Mouse (Mus musculus): ENCODE measurements around the gene Hemgn. TPM values are rescaled to one million over a fixed set of nuclear protein-coding genes. Genes with fewer than 3 reads are reported as not detected.

The Hemgn gene
- polyA plus RNA-seq, 1 experiment: 152 TPM

- Histone ChIP-seq H3K4me3 (replicated peaks; ENCODE audit: control insufficient read depth, low read depth, low read length) (no peak overlapping the region), H3K27ac (ENCODE audit: control insufficient read depth, insufficient read depth, low read depth, low read length, poor library complexity) (no peak overlapping the region), H3K4me1 (ENCODE audit: control insufficient read depth, insufficient read depth, low read length) (no peaks in the 10 kb centered on the region)
- 8% methylated on average over 41 of the region's 41 CpGs for WGBS
- TF ChIP-seq CTCF (IDR thresholded peaks at IDR 0.05; ENCODE audit: control insufficient read depth, insufficient read depth, low read length) (no peak), POLR2A (IDR thresholded peaks at IDR 0.05; ENCODE audit: borderline replicate concordance, control insufficient read depth, low read depth, low read length) (no peak)
Observed at GRCm38 (mm10) chr4:46347580-46348515, 65.5 kb downstream of the Hemgn start.

- TF ChIP-seq POLR2A (IDR thresholded peaks at IDR 0.05; ENCODE audit: borderline replicate concordance, control insufficient read depth, low read depth, low read length) (no peak), CTCF (IDR thresholded peaks at IDR 0.05; ENCODE audit: control insufficient read depth, insufficient read depth, low read length) (no peak)
- WGBS: 15% methylated on average over 4 of the region's 4 CpGs
- Histone ChIP-seq H3K4me3 (replicated peaks; ENCODE audit: control insufficient read depth, low read depth, low read length) (no peak overlapping the region), H3K27ac (ENCODE audit: control insufficient read depth, insufficient read depth, low read depth, low read length, poor library complexity) (no peak overlapping the region), H3K4me1 (ENCODE audit: control insufficient read depth, insufficient read depth, low read length) (no peaks in the 10 kb centered on the region)
Observed at GRCm38 (mm10) chr4:46347141-46347540, 66.2 kb downstream of the Hemgn start.

DNA sequence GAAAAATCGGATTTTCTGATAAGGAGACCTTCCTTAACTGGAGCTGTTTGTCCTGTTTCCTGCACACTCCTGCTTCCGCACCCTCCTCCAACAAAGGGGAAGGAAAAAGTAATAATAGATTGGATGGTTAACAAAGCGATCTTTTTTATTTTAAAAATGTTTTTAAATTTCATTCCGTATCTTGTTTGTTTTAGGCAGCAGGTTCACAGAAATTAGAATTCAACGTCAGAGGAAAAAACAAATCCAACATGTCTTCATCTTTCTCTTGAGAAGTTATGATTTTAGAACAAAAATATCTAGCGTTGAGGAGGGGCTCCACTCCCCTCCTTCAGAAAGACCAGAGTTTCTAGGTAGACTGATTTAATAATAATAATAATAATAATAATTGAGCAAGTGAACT lies 67.1 kb downstream of the Hemgn start:
- TF ChIP-seq CTCF (IDR thresholded peaks at IDR 0.05; ENCODE audit: control insufficient read depth, insufficient read depth, low read length) (no peak), POLR2A (IDR thresholded peaks at IDR 0.05; ENCODE audit: borderline replicate concordance, control insufficient read depth, low read depth, low read length) (no peak)
- 25% methylated on average over 6 of the region's 6 CpGs for WGBS
- Histone ChIP-seq H3K4me1 (ENCODE audit: control insufficient read depth, insufficient read depth, low read length) (no peaks in the 10 kb centered on the region), H3K4me3 (replicated peaks; ENCODE audit: control insufficient read depth, low read depth, low read length) (no peak overlapping the region), H3K27ac (ENCODE audit: control insufficient read depth, insufficient read depth, low read depth, low read length, poor library complexity) (no peak overlapping the region)

DNA sequence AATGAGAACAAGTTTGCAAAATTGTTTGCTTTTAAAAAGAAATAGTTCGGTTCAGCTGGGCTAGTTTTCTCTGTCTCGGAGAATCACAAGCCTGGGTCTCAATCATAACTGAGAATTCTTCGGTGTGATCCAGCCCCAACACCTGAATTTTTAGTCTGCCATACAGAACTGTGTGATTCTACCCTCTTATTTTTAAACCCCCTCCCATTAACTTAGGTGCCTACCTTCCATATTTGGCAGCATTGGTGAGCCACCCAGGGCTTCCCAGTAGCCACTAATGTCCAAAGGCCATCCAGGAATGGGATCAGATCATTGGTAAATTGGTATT lies 67.6 kb downstream of the Hemgn start:
- WGBS: 23% methylated on average over 3 of the region's 3 CpGs
- no peaks in the 10 kb centered on the region for H3K4me1 ChIP-seq (ENCODE audit: control insufficient read depth, insufficient read depth, low read length)
- TF ChIP-seq POLR2A (IDR thresholded peaks at IDR 0.05; ENCODE audit: borderline replicate concordance, control insufficient read depth, low read depth, low read length): no peak
- no peak for TF ChIP-seq CTCF (IDR thresholded peaks at IDR 0.05; ENCODE audit: control insufficient read depth, insufficient read depth, low read length)

GRCm38 (mm10) chr4:46345056-46345772 lies 68.1 kb downstream of the Hemgn start:
- 13% methylated on average over 67 of the region's 67 CpGs for WGBS
- no peak overlapping the region for H3K4me3 ChIP-seq (replicated peaks; ENCODE audit: control insufficient read depth, low read depth, low read length)
- no peak overlapping the region for H3K27ac ChIP-seq (ENCODE audit: control insufficient read depth, insufficient read depth, low read depth, low read length, poor library complexity)
- H3K4me1 ChIP-seq (ENCODE audit: control insufficient read depth, insufficient read depth, low read length): no peaks in the 10 kb centered on the region
- TF ChIP-seq CTCF (IDR thresholded peaks at IDR 0.05; ENCODE audit: control insufficient read depth, insufficient read depth, low read length): no peak
- TF ChIP-seq POLR2A (IDR thresholded peaks at IDR 0.05; ENCODE audit: borderline replicate concordance, control insufficient read depth, low read depth, low read length): no peak

More for the DNA sequence above, 67.6 kb downstream of the Hemgn start:
- Histone ChIP-seq H3K27ac (ENCODE audit: control insufficient read depth, insufficient read depth, low read depth, low read length, poor library complexity) (no peak overlapping the region), H3K4me3 (replicated peaks; ENCODE audit: control insufficient read depth, low read depth, low read length) (no peak overlapping the region)

GRCm38 (mm10) chr4:46344288-46344687 lies 69.0 kb downstream of the Hemgn start:
- no peaks in the 10 kb centered on the region for H3K4me1 ChIP-seq (ENCODE audit: control insufficient read depth, insufficient read depth, low read length)
- H3K27ac ChIP-seq (ENCODE audit: control insufficient read depth, insufficient read depth, low read depth, low read length, poor library complexity): no peak overlapping the region; the same call in 1 of the 2 replicates
- H3K4me3 ChIP-seq (replicated peaks; ENCODE audit: control insufficient read depth, low read depth, low read length): no peak overlapping the region
- TF ChIP-seq CTCF (IDR thresholded peaks at IDR 0.05; ENCODE audit: control insufficient read depth, insufficient read depth, low read length): no peak
- TF ChIP-seq POLR2A (IDR thresholded peaks at IDR 0.05; ENCODE audit: borderline replicate concordance, control insufficient read depth, low read depth, low read length): no peak
- WGBS: under 1% methylated on average over 46 of the region's 51 CpGs

Other genes starting within 250 kb of the Hemgn start
- gene Xpa, start 217.2 kb downstream of the Hemgn start, polyA plus RNA-seq (2011; ENCODE audit: insufficient read depth, insufficient read length, low replicate concordance, missing spikeins): 25.2 and 49.3 TPM in 2 replicates
- not detected in 2 replicates for gene Foxe1, start 69.9 kb downstream of the Hemgn start, polyA plus RNA-seq (2011; ENCODE audit: insufficient read depth, insufficient read length, low replicate concordance, missing spikeins)
- gene Trmo, start 24.1 kb downstream of the Hemgn start, polyA plus RNA-seq (2011; ENCODE audit: insufficient read depth, insufficient read length, low replicate concordance, missing spikeins): 20.7 and 27.0 TPM in 2 replicates
- 614 and 712 TPM in 2 replicates for gene Anp32b, start 37.4 kb upstream of the Hemgn start, polyA plus RNA-seq (2011; ENCODE audit: insufficient read depth, insufficient read length, low replicate concordance, missing spikeins)
- gene Nans, start 75.7 kb upstream of the Hemgn start, polyA plus RNA-seq (2011; ENCODE audit: insufficient read depth, insufficient read length, low replicate concordance, missing spikeins): 28.9 and 33.9 TPM in 2 replicates
- 4.7 and 4.8 TPM in 2 replicates for gene Trim14, start 122.6 kb upstream of the Hemgn start, polyA plus RNA-seq (2011; ENCODE audit: insufficient read depth, insufficient read length, low replicate concordance, missing spikeins)
- 6.0 and 8.1 TPM in 2 replicates for gene Coro2a, start 188.7 kb upstream of the Hemgn start, polyA plus RNA-seq (2011; ENCODE audit: insufficient read depth, insufficient read length, low replicate concordance, missing spikeins)
- gene Tbc1d2, start 236.7 kb upstream of the Hemgn start, polyA plus RNA-seq (2011; ENCODE audit: insufficient read depth, insufficient read length, low replicate concordance, missing spikeins): 2.7 and 4.6 TPM in 2 replicates

Data from bone marrow, adult 2 months (tissue).